In the genomic region with DNA sequence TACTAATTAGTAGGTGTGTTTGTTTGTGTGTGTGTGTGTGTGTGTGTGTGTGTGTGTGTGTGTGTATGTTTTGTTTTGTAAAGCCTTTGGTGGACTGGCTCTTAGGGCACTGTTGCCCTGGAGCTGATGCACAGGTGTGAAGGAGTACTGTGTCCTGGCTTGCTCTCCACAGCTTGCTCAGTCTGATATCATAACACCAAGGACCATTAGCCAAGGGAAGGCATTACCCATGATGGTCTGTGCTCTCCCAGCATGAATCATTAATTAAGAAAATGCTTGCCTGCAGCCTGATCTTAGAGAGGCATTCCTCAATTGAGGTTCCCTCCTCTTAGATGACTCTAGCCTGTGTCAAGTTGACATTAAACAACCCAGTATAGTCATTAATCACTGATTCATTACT, we compare ENCODE assay signal across 15 mouse cellular contexts.
"Had no signal": no experiment of that assay in that cellular context is flagged by ENCODE, and none has a peak within 500 bp of the region (broad histone marks: within the 10 kb centered on the region; RNA-seq: fewer than 3 reads in every experiment).

No protein-coding gene starts in this region.

- H3K4me3 ChIP-seq: layer of hippocampus, adult 2 months; limb, embryonic 13.5 days; liver, embryonic 15.5 days; midbrain, embryonic 13.5 days; myocyte; neural tube, embryonic 15.5 days had no signal

- H3K4me2 ChIP-seq: limb, embryonic 13.5 days; liver, embryonic 15.5 days; lung, embryonic 14.5 days; midbrain, embryonic 13.5 days; neural tube, embryonic 15.5 days had no signal

- ATAC-seq: intestine, postnatal 0 days; midbrain, embryonic 13.5 days had no signal

- DNase-seq: kidney, adult 8-10 months; kidney, postnatal 4 days; lung, embryonic 14.5 days; lung, postnatal 10 days; right cerebral cortex, postnatal 4 days; spleen, adult 18-20 months; thymus, adult 18-20 months; thymus, postnatal 14 days had no signal

- H3K36me3 ChIP-seq: limb, embryonic 13.5 days; liver, embryonic 15.5 days; midbrain, embryonic 13.5 days; neural tube, embryonic 15.5 days had no signal

- H3K4me1 ChIP-seq: liver, embryonic 15.5 days; midbrain, embryonic 13.5 days; neural tube, embryonic 15.5 days had no signal

- H3K9me3 ChIP-seq: limb, embryonic 13.5 days; liver, embryonic 15.5 days; midbrain, embryonic 13.5 days; neural tube, embryonic 15.5 days had no signal

- H3K9ac ChIP-seq: limb, embryonic 13.5 days; liver, embryonic 15.5 days; lung, embryonic 14.5 days; midbrain, embryonic 13.5 days; neural tube, embryonic 15.5 days had no signal

- H3K27me3 ChIP-seq: limb, embryonic 13.5 days; liver, embryonic 15.5 days; midbrain, embryonic 13.5 days; neural tube, embryonic 15.5 days had no signal

- H3K27ac ChIP-seq: layer of hippocampus, adult 2 months; limb, embryonic 13.5 days; liver, embryonic 15.5 days; midbrain, embryonic 13.5 days; neural tube, embryonic 15.5 days had no signal
